Mouse (Mus musculus) layer of hippocampus, adult 18-20 months (tissue): ENCODE results near the gene Nfatc3. TPM values are rescaled to one million over a fixed set of nuclear protein-coding genes. Genes with fewer than 3 reads are reported as not detected.

Experiments used
- DNase-seq, 2 experiments: peaks; one replicate each; pipeline ENCODE4 v3.0.0; 2022; ENCODE audit warnings: low spot score in 2 of 2
- total RNA-seq, 2 experiments: library from RNA; stranded (reverse); gene quantifications; 2 replicates each; pipeline ENCODE4 v1.2.3; 2021

Gene Nfatc3
- total RNA-seq, 2 experiments from 2014 or later = 10.9 to 12.0 TPM

DNA sequence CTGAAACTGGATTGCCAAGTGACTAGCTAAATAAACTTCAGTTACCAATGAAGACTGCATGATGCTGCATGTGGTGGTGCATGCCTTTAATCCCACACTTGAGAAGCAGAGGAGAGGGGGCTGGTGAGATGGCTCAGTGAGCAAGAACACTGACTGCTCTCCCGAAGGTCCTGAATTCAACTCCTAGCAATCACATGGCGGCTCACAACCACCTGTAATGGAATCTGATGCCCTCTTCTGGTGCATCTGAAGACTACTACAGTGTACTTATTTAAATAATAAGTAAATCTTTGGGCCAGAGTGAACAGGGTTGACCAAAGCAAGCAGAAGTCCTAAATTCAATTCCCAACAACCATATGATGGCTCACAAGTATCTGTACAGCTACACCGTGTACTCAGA, 64.8 kb downstream of the Nfatc3 start:
- no peak for DNase-seq

DNA sequence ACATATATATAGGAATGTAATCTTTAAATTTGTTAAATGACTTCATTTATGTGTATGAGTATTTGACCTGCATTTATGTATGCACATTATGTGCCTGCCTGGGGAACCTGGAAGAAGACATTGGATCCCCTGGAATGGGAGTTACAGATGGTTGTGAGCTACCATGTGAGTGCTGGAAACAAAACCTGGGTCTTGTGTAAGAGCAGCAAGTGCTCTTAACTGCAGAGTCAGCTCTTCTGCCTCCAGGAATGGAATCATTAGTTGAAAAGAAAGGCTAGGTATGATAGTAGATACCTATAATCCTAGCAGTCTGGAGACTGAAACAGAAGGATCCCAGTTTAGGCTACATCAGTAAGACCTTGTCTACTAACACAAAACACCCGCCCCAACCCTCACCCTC, 67.4 kb downstream of the Nfatc3 start:
- DNase-seq = no peak

DNA sequence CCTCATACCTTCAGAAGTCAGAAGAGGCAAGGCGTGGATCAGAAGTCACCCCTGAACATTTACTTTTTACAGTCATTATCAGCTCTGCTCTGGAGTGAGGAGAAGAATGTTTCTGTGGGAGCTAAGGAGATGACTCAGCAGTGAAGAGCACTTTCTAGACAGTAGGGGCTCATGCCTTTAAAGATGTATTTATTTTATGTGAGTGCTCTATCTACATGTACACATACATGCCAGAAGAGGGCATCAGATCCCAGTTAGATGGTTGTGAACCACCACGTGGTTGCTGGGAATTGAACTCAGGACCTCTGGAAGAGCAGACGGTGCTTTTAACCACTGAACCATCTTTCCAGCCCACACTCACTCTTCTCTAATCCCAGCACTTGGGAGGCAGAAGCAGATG, 68.4 kb downstream of the Nfatc3 start:
- no peak for DNase-seq

DNA sequence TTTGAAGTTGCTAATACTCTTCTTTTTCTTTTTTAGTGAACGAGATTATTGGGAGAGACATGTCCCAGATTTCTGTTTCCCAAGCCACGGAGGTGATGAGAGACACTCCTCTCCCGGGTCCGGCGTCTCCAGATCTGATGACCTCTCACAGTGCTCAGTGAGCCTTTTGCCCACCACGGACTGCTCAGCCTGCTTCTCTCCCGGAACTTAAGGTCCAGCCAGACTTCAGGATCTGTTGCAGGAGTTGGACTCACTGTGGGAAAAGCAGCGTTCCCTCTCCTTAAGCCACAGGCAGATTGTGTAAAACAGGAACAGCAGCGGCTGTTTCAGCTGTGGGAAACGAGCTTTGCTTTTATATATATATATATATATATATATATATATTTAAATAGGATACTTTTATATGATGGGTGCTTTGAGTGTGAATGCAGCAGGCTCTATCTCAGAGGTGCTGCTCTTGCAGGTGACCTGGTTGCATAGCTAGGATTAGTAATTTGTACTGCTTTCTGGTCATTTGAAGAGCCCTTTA, 69.3 kb downstream of the Nfatc3 start:
- no peak for DNase-seq

DNA sequence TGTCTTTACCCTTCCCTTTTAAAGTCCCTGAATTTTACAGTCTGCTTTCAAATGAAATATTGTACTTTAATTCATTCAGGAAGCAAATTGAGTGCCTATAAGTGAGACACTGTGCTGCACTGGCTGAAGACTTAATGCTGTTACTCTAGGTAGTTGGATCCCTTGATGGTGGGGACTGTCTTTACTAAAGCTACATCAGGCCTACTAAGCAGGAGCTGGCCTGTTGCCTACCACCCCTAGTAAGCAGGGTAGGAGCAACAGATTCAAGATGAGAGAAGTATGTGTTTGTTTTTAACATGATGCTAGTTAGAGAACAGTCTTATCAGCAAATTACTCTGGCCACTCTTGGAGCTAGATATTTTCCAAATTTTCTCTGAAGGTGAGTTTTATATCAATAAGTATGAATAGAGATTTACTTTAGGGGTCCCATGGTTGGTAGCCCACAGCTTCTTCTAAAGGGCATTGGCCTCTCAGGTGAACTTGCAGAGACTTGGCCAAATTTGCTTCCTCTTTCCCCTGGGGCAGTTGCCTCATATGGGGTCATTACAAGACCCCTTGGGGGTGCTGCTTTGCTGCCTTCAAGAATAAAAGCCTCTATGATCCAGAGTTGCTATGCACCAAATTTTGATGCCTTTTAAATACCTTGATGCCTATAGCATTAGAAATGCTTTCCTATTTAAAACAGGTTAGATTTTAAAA, 70.7 kb downstream of the Nfatc3 start:
- no peak for DNase-seq

DNA sequence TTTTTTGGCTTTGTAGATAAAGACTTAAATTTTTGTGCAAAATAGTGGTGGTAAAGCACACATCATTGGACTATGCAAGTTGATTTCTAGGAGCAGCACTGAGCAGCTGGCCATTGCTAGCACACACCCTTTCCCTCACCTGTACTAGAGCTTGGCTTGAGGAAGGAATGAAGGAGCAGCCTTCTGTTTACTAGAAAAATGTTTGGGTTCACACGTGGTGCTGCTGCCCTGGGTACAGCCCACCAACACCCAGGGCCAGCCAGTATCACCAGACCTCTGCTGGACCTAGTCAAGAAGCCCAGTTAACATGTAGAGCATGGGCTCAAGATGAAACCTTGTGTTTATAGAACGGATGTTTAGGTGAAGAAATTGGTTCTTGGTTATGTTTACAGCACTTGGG, 71.4 kb downstream of the Nfatc3 start:
- DNase-seq = no peak

DNA sequence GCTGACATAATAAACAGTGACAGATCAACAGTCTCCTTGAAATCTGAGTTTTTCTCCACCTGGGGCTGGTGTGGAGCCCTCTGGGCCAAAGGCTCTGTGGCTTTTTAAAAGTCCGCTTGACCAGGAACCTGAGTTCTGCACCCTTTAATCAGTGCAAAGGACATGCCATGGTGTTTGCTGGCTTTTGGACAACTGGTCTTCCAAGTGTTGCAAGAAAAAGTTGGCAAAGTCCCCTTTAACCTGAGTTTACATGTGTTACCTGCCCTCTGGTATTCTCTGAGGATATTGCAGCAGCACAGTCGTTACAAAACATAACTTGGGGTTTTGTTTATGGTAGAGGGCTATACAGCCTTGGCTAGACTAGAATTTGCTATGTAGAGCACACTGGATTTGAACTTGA, 71.9 kb downstream of the Nfatc3 start:
- no peak for DNase-seq

DNA sequence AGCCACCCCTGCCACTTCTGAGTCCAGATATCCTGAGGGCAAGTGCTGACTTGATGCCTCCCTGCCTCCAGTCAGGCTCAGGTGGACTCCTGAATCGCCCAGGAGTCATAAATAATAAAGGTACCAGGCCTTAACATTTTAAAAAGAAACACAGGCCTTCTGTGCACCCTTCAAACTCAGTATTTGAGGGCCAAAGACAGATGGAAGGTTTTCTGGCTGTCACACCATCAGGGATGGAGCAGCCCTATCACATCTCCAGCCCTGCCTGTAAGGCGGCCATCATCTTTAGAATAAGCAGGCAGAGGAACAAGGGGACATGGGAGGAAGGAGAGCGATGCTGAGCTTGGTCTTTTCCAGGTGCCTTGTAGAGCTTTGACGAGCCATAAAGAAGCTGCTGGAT, 72.4 kb downstream of the Nfatc3 start:
- DNase-seq = no peak

DNA sequence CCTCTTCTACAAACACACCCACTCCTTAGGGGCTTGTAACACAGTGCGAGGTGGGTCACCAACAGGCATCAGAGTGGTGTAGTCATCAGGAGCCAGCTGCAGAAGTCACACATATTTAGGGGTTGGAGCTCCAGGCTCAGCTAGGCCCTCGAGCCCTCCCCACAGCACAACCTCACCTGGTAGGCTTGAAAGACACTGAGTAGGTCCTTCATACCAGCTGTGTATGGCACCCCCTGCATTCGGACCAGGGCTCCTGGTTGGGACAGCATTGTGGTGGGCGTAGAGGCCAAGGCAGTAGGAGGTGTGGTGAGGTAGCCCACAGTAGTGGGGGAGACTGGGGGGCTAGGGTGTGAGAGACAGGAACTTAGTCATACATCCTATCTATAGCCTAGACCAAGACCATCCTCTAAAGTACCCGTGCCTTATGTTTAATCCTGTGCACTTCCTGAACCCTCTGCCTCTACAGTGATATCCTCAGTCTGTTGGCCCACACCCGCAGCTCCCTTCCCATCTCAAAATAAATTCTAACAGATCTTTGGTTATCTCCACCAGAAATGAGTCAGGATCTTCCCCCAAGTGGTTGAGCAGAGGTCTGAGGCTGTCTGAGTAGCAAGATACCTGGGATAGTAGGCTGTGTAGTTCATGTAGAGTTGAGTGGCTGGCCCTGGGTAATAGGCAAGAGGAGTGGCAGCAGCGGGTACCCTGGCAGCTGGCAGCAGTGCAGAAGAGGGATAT, 73.0 kb downstream of the Nfatc3 start:
- DNase-seq = no peak

DNA sequence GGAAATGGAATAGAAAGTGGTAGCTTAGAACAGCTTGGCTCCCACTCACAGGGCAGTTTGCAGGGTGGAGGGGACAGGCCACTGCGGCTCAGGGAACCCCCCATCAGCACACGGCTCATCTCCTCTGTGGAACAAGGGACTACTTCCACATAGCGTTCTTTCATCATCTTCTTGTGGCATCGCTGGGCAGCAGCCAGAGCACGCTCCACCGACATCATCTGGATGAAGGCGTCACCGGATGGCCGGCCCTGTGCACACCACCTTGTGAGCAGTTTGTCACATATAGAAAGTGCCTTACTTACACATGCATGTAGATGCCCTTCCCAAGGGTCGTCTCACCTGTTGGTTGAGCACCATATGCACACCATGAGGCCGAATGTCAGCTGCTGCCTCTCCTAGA, 73.7 kb downstream of the Nfatc3 start:
- DNase-seq = no peak

DNA sequence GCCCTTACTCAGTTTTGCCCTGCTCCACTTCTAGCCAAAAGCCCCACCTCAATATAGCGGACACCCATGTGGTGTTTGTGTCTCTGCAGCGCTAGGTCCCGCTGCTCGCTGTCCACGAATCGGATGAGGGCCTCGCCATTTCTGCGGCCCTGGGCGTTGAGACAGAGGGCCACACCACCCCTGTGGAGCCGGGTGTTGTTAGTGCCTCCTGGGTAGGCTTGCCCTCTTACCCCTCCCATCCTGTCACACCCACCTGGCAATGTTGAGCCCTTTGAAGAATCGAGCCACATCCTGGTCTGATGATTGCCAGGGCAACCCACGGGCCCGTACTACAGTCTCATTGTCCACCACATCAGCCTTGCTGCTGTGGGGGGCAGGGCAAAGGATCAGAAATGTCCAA, 74.9 kb downstream of the Nfatc3 start:
- DNase-seq = no peak

DNA sequence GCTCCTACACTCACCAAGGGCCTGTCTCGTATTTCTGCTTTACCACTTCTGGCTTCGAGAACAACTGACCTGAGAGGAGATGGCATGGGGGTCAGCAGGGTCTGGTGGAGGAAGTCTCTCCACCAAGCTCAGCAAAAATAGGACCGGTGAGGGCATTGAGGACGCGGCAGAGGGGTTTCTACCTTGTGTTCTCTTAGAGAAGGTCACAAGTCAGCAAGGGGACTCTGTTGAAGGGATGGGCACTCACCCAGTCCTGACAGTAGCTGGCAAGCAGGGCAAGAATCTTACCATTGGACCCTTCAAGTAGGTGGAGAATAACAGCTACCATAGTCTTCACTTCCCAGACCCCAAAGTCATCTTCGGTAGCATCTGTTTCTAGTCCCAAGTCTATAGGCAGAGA, 75.3 kb downstream of the Nfatc3 start:
- DNase-seq = no peak

DNA sequence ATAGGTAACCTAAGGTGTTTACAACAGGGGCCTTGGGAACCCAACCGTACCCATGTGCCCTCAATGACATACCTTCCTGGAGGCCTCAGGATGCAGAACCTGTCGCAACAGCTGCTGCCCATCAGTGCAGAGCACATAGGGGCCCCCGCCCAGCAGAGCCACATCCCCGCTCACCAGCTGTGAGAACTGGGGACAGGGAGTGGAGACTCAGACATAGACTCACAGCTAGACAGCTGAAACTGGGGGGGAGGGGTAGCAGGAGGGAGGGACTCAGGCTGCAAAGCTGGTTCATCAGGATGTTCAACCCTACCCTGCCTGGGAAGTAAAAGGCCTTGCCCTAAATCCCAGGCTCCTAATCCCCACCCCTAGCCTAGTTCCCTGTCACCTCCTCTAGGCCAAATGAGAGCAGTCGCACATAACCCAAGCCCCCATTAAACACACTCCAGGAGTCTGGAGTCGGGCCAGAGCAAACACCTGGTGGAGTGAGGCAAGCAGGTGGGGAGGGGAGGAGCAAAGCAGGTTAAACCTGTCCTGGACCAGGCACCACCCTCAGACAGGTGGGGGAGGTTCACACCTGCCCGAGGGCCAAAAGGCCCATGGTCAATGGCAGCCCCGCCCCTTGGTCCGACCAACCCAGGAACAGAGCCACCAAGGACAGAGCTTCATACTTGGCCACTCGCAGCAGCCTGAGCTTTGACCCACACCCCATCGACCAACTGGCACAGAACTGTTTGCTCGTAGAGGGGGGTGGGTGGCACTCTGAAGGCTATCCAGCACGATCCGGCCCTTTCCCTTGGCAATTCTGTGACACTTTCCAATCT, 76.3 kb downstream of the Nfatc3 start:
- DNase-seq = no peak

DNA sequence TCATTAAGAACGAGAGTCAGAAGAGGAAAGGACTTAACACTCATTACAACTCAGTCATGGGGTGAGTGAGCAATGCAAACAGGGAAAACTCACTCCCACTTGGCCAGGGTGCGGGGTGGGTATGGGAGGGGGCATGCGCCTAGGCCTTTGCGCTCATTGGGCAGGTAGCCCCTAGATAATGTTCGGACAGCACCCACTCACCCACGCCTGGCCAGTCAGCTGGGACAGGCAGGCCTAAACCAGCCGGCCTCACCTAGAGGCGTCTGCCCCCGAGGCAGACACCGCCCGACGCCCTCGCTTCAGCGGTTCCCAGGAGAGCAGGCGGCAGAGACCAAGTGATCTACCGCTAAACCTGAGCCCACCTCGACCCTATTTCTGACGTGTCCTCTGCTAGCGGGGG, 77.0 kb downstream of the Nfatc3 start:
- no peak for DNase-seq

DNA sequence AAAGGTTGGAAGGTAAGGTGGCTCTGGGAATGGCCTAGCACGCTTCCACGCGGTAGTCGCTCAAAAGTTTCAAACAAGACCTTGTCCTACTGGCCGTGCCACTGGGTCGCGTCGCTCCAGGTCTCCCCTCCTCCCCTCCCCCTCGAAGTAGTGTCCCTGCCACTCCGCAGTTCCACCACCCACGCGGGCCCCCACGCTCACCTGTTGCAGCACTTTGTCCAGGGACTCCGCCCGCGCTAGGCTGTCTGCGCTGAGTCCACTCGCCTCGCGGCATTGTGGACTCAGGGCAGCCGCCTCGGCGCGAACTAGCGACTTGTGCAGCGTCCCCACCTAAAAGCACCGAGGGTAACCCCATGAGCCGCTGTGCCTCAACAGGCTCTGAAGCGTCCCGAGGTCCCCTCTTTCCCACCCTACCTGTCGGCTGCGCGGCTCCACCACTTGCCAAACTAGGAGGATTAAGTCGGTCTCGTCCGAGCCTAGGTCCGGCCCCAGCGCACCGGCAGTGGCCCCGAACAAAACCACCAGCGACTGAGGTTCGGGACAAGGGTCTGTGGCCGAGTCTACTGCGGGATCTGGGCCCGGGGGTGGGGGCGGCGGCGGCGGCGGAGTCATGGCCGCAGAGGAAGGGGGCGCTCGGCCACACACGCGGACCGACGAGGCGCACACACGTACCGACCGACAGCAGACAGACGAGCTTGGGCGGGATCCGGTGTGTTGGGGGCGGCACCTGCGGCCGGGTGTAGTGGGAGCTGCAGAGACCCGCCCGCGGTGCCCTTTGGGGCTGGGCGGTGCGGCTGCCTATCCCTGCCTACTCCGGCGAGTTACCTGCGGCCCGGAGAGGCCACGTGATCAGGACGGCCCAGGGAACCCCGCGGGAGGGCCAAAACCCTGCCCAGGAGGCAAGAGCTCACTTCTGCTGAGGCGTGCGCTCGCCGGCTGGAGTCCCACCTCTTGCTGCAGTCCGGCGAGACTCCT, 77.8 kb downstream of the Nfatc3 start, which contains the start of gene Esrp2:
Gene Esrp2, minus strand, starts transcription at position 819 of the 975 bp plus-strand sequence.
- no peak for DNase-seq

DNA sequence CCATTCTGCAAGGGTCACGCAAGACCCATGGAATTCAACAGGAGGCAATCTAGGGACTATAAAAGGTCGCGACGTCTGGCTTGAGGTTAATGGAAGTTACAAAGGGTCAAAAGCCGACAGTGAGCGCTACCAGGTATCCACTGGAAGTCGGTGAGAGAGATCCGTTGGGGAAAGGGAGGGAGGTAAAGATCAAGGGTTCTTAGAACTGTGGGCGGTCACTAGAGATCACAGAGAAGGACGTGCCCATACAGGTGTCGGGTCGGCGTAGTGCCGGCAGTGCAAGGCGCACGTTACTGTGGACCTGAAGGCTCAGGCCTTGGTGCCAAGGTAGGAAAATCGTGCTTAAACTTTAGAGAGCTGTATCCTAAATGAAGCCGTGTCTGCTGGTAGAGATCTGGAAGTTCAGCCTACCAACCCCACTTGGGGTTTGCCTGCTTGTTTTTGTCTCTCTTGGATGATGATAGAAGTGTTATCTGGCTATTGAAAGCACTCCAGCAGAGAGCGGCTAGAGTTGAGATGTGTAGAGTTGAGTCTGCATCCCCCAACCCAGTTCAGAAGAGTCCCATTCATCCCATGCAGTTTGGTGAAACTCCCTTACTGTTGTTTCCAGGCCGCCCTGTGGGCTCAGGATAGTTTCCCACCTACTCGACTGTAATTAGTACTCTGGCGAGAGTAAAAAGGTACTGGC, 78.7 kb downstream of the Nfatc3 start:
- DNase-seq = no peak

DNA sequence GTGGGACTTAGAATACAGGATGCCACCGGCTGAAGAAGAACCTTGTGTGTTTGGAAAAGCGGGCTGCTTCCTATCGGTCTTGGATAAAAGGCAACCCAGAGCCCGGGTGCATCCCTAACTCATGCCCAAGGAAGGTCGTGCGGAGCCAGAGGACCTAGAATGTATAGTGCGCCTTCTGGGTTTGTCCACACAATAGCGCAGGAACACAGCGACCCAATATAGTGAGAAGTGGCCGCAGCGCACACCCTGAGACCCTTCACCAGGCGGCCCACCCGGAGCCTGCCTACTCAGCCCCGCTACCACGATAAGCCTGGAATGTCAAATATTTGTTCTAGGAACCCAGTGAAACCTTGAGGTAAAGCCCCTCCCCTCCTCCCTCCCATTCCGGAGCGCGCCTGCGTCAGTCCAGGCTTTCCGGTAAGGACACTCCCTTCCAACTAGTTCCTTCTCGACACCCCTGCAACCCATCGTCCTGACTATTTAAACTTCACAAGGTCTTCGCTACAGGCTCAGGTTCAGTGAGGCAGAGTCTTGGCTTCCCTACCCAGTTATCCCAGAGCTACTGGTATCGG, 79.4 kb downstream of the Nfatc3 start:
- DNase-seq = peak in 1 of 2 experiments; percentile 61

DNA sequence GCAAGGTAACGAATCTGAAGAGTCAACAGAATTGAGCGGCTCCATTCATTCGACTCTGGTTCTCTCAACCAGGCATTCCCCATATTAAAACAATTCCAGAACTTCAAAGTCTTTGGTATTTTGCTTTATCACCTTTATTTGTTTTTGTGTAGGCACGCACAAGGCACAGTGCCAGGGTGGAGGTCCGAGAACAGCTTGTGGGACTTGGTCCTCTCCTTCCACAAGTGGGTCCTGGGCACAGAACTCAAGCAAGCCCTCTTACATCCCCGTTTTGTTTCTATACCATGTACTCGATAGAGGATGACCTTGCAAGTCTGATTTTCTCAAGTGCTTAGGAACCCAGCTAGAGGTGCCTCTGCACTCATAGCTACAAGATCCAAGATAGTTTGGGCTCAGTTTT, 80.0 kb downstream of the Nfatc3 start:
- DNase-seq = no peak

DNA sequence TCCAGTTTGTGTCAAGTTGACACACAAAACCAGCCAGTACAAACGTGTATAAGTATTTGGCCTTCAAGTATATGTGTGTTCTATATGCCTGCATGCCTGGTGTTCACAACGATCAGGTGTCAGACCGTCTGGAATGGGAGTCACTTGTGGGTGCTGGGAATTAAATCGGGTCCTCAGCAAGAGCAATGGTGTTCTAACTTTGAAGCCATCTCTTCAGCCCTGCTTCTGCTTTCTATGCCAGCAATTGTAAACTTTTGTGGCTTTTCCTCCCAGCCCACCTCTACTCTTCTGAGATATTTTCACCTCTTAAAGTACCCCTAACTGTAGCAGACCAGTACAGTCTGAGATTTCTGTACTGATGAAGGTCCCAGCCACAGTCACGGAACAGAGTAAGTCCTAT, 81.6 kb downstream of the Nfatc3 start:
- no peak for DNase-seq

DNA sequence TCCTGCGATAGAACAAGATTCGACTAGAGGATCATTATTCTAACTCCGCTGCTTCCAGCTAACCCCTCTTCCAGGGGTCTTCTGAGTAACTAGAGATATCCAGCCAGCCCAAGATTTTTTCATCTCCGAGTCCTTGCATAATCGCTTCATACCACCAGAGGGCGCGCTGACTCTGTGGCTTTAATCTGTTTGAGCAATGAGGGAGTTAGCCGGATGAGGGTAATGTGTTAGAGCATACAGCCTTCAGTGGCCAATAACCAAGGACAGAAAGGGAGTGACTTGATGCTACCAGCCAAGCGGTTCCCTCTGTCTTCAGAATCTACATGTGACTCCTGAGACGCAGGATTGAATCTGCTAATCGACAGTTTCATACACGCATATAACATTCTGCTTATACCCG, 82.1 kb downstream of the Nfatc3 start:
- peak; percentile 68 to 89 for DNase-seq
